Mouse (Mus musculus): ENCODE results near the gene Rab29. TPM values are rescaled to one million over a fixed set of nuclear protein-coding genes. Genes with fewer than 3 reads are reported as not detected.
"Not testable (repeated sequence)": the region's sequence is repeated elsewhere in the genome, so short reads cannot be mapped to it uniquely, and the experiment has no call there.

The Rab29 gene
- polyA plus RNA-seq, 1 experiment from 2014 or later = 7.0 TPM

- not testable (repeated sequence) for H3K27me3 ChIP-seq (replicated peaks); H3K9ac ChIP-seq; ATAC-seq (replicated peaks); H3K9me3 ChIP-seq; H3K27ac ChIP-seq; H3K36me3 ChIP-seq (replicated peaks); H3K4me3 ChIP-seq; H3K4me2 ChIP-seq
- 95% methylated on average over 2 of the region's 2 CpGs for WGBS
- H3K4me1 ChIP-seq = peaks cover 15% of the 10 kb centered on the region
These were observed 42.2 kb downstream of the Rab29 start for GRCm38 (mm10) chr1:131909236-131909635.

DNA sequence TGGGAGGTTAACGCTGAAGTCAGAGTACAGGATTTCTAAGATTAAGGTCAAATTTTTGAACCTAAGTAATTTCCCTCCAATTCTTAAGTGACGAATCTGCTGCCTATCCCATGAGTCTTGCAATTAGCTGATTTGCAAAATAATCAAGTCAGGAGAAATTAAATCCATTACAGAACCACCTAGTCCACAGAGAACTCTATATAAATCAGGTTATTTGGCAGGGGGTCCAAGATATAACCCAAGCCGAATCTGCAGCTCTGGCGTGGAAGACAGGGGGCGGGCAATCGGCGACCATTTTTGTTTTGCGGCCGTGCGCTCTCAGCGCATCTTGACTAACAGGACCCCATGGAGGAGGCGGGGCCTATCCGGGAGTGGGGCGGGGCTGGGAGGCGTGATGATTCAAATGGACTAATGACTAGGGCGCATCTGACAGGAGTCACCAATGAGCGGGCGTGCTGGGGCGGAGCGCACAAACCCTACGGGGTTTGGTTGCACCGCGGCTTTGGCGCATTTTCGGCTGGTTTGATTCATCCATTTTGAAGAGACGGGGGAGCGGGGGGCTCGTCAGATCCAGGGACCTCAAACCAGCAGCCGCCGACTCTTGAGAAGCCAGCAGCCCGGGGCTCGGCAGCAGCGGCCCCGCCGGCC is 43.1 kb downstream of the Rab29 start, which contains the start of gene Nucks1:
Nucks1 (plus strand) TSS at position 534 of the 648 bp plus-strand sequence.
- ATAC-seq (replicated peaks) = peak; percentile 99
- no peaks in the 10 kb centered on the region for H3K9me3 ChIP-seq
- peaks cover 15% of the 10 kb centered on the region for H3K4me1 ChIP-seq
- no peaks in the 10 kb centered on the region; the same call in 1 of the 2 replicates for H3K27me3 ChIP-seq (replicated peaks)
- H3K4me3 ChIP-seq = peak within 1 kb of the TSS; percentile 82
- no peaks in the 10 kb centered on the region for H3K36me3 ChIP-seq (replicated peaks)
- peak within 1 kb of the TSS; percentile 82 for H3K9ac ChIP-seq
- under 1% methylated on average over 32 of the region's 35 CpGs for WGBS
- peak within 1 kb of the TSS; percentile 98 for H3K27ac ChIP-seq
- peak within 1 kb of the TSS; percentile 57 for H3K4me2 ChIP-seq

GRCm38 (mm10) chr1:131910674-131911558 is 43.9 kb downstream of the Rab29 start:
- H3K9ac ChIP-seq = peak overlapping the region; percentile 82
- peak; percentile 89 for ATAC-seq (replicated peaks)
- under 1% methylated on average over 77 of the region's 88 CpGs for WGBS
- H3K9me3 ChIP-seq = no peaks in the 10 kb centered on the region
- H3K4me3 ChIP-seq = peak overlapping the region; percentile 82
- H3K4me1 ChIP-seq = peaks cover 18% of the 10 kb centered on the region
- no peaks in the 10 kb centered on the region for H3K36me3 ChIP-seq (replicated peaks)
- peak overlapping the region; percentile 57 for H3K4me2 ChIP-seq
- H3K27ac ChIP-seq = peak overlapping the region; percentile 98
- no peaks in the 10 kb centered on the region; the same call in 1 of the 2 replicates for H3K27me3 ChIP-seq (replicated peaks)

GRCm38 (mm10) chr1:131917634-131918033 is 50.6 kb downstream of the Rab29 start:
- Histone ChIP-seq H3K4me3 (no peak overlapping the region), H3K9me3 (no peaks in the 10 kb centered on the region), H3K4me2 (no peak overlapping the region), H3K36me3 (replicated peaks) (peaks cover 6% of the 10 kb centered on the region; the same call in 1 of the 2 replicates), H3K4me1 (0 out of 2 replicates have a peak, but pooled peaks cover 7% of the 10 kb centered on the region), H3K27ac (no peak overlapping the region), H3K9ac (no peak overlapping the region), H3K27me3 (replicated peaks) (no peaks in the 10 kb centered on the region)
- 75% methylated on average over 6 of the region's 6 CpGs for WGBS
- ATAC-seq (replicated peaks) = no peak

DNA sequence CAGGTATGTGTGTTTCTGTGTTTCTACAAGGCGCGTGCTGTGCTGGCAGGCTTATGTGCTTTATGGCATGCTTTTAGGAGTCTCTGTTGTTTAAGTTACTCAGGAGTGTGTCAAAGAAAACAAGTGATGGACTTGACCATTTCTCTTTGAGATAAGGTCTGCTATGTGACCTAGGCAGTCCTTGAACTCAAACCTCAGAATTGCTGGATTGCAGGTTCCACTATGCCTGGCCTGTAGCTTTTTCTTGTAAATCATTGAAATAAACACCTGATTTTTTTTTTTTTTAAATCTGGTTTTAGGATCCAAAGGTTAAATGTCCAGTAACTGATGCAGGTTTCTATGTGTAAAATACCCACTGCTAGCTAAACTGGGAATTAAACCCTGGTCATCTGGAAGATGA is 52.0 kb downstream of the Rab29 start:
- WGBS = 99% methylated on average over 2 of the region's 2 CpGs
- Histone ChIP-seq H3K4me3 (no peak overlapping the region), H3K9me3 (no peaks in the 10 kb centered on the region), H3K4me2 (no peak overlapping the region), H3K36me3 (replicated peaks) (peaks cover 15% of the 10 kb centered on the region; the same call in 1 of the 2 replicates), H3K9ac (no peak overlapping the region), H3K27me3 (replicated peaks) (no peaks in the 10 kb centered on the region), H3K4me1 (0 out of 2 replicates have a peak, but pooled peaks cover 7% of the 10 kb centered on the region), H3K27ac (no peak overlapping the region)
- no peak for ATAC-seq (replicated peaks)

- H3K4me1 ChIP-seq = no peaks in the 10 kb centered on the region
These were observed 55.1 kb downstream of the Rab29 start for GRCm38 (mm10) chr1:131922100-131922499.

More at GRCm38 (mm10) chr1:131922100-131922499, 55.1 kb downstream of the Rab29 start:
- 94% methylated on average over 3 of the region's 3 CpGs for WGBS
- Histone ChIP-seq H3K27ac (no peak overlapping the region), H3K9ac (no peak overlapping the region), H3K9me3 (no peaks in the 10 kb centered on the region), H3K27me3 (replicated peaks) (no peaks in the 10 kb centered on the region), H3K4me3 (no peak overlapping the region), H3K36me3 (replicated peaks) (peaks cover 38% of the 10 kb centered on the region), H3K4me2 (no peak overlapping the region)
- no peak for ATAC-seq (replicated peaks)

Other genes with a start within 250 kb of the Rab29 start
- gene Ctse, start 228.9 kb upstream of the Rab29 start, polyA plus RNA-seq (2015; fragmentation: Nextera tagmentation; extraction: Ambion mirVana) = 0.13 TPM in 1 of 2 replicates, not detected in the other
- gene Rab7b, start 178.5 kb upstream of the Rab29 start, polyA plus RNA-seq (2015; fragmentation: Nextera tagmentation; extraction: Ambion mirVana) = 1.1 and 1.2 TPM in 2 replicates
- 0.05 and 0.08 TPM in 2 replicates for gene Slc26a9, start 123.2 kb upstream of the Rab29 start, polyA plus RNA-seq (2015; fragmentation: Nextera tagmentation; extraction: Ambion mirVana)
- 0.22 and 0.29 TPM in 2 replicates for gene Pm20d1, start 69.8 kb upstream of the Rab29 start, polyA plus RNA-seq (2015; fragmentation: Nextera tagmentation; extraction: Ambion mirVana)
- gene Slc41a1, start 39.7 kb upstream of the Rab29 start, polyA plus RNA-seq (2015; fragmentation: Nextera tagmentation; extraction: Ambion mirVana) = 20.3 and 22.3 TPM in 2 replicates
- gene Nucks1, start 43.3 kb downstream of the Rab29 start, polyA plus RNA-seq (2015; fragmentation: Nextera tagmentation; extraction: Ambion mirVana) = 44.9 and 49.2 TPM in 2 replicates
- 1.9 and 3.5 TPM in 2 replicates for gene Slc45a3, start 95.7 kb downstream of the Rab29 start, polyA plus RNA-seq (2015; fragmentation: Nextera tagmentation; extraction: Ambion mirVana)
- gene Elk4, start 140.4 kb downstream of the Rab29 start, polyA plus RNA-seq (2015; fragmentation: Nextera tagmentation; extraction: Ambion mirVana) = 12.7 and 13.1 TPM in 2 replicates
- 7.8 and 8.5 TPM in 2 replicates for gene Mfsd4a, start 200.8 kb downstream of the Rab29 start, polyA plus RNA-seq (2015; fragmentation: Nextera tagmentation; extraction: Ambion mirVana)

All from midbrain, embryonic 15.5 days (tissue).